Mouse (Mus musculus) midbrain, embryonic 14.5 days (tissue): ENCODE measurements at regions not wholly inside any gene's neighbourhood (a gene's known extent, or its start where the extent isn't known, plus 50 kb on each side); places are given as distances from the start of the nearest gene placed in this dataset.

ENCODE experiments used
- ATAC-seq: fragments of 200-750 bp; cut with Nextera tagmentation; 2 replicates; pipeline ENCODE4 v1.8.0; 2017; ENCODE audit warnings: moderate number of reproducible peaks, moderate library complexity; ENCODE audit not compliant: low FRiP score, low TSS enrichment
- DNase-seq: peaks from one replicate; pipeline ENCODE4 v3.0.0-alpha.2; 2015
- H3K27ac ChIP-seq: fragments of 300-500 bp; sonication (generic); replicated peaks from 2 replicates; pipeline ENCODE4 v1.5.1; 2014; ENCODE audit warnings: mild to moderate bottlenecking, low read depth, low read length, moderate library complexity
- H3K27me3 ChIP-seq: fragments of 300-500 bp; sonication (generic); 2 replicates; pipeline ENCODE4 v1.6.1; 2014; ENCODE audit warnings: low read length, control low read depth, mixed read lengths; ENCODE audit not compliant: control insufficient read depth, insufficient read depth
- H3K36me3 ChIP-seq: fragments of 300-500 bp; sonication (generic); 2 replicates; pipeline ENCODE4 v1.6.1; 2014; ENCODE audit warnings: low read length, control low read depth; ENCODE audit not compliant: control insufficient read depth, insufficient read depth
- H3K4me1 ChIP-seq: fragments of 300-500 bp; sonication (generic); 2 replicates; pipeline ENCODE4 v1.6.1; 2014; ENCODE audit warnings: mild to moderate bottlenecking, antibody characterized with exemption, low read length, control low read depth; ENCODE audit not compliant: control insufficient read depth, insufficient read depth
- H3K4me2 ChIP-seq: fragments of 300-500 bp; sonication (generic); 2 replicates; pipeline ENCODE4 v1.6.1; 2014; ENCODE audit warnings: mild to moderate bottlenecking, low read length, moderate library complexity
- H3K4me3 ChIP-seq: fragments of 300-500 bp; sonication (generic); replicated peaks from 2 replicates; pipeline ENCODE4 v1.5.1; 2014; ENCODE audit warnings: low read depth, low read length
- H3K9ac ChIP-seq: fragments of 300-500 bp; sonication (generic); replicated peaks from 2 replicates; pipeline ENCODE4 v1.6.1; 2014; ENCODE audit warnings: mild to moderate bottlenecking, low read length, moderate library complexity
- H3K9me3 ChIP-seq: fragments of 300-500 bp; sonication (generic); 2 replicates; pipeline ENCODE4 v1.6.1; 2016; ENCODE audit warnings: low read length, control low read depth, mixed read lengths; ENCODE audit not compliant: control insufficient read depth
- WGBS: fragments of 180-500 bp; shearing (Covaris S2); extraction: QIAGEN DNeasy Blood & Tissue Kit; methylation state at CpG from one replicate; pipeline ENCODE4 v1.1.7; 2014; 5-methylcytosine and 5-hydroxymethylcytosine counted together

GRCm38 (mm10) chr3:46225018-46225417, 223.0 kb downstream of the Pabpc4l start:
- WGBS = 93% methylated on average over 2 of the region's 2 CpGs
- ATAC-seq = no peak; the same call in 1 of the 2 replicates

GRCm38 (mm10) chr3:46205686-46206085, 242.3 kb downstream of the Pabpc4l start:
- H3K36me3 ChIP-seq = no peaks in the 10 kb centered on the region
- H3K4me3 ChIP-seq = no peak overlapping the region
- ATAC-seq (no peak), DNase-seq (no peak)
- no peak overlapping the region for H3K9ac ChIP-seq
- no peaks in the 10 kb centered on the region for H3K4me1 ChIP-seq
- H3K4me2 ChIP-seq = no peak overlapping the region
- 82% methylated on average over 3 of the region's 3 CpGs for WGBS
- no peaks in the 10 kb centered on the region for H3K9me3 ChIP-seq
- H3K27ac ChIP-seq = no peak overlapping the region
- H3K27me3 ChIP-seq = no peaks in the 10 kb centered on the region

More at GRCm38 (mm10) chr3:46225018-46225417, 223.0 kb downstream of the Pabpc4l start:
- no peak for DNase-seq
- H3K9me3 ChIP-seq = no peaks in the 10 kb centered on the region
- no peaks in the 10 kb centered on the region for H3K36me3 ChIP-seq
- no peaks in the 10 kb centered on the region for H3K4me1 ChIP-seq
- H3K4me2 ChIP-seq = no peak overlapping the region
- H3K27me3 ChIP-seq = no peaks in the 10 kb centered on the region
- H3K27ac ChIP-seq = no peak overlapping the region
- no peak overlapping the region for H3K4me3 ChIP-seq
- no peak overlapping the region for H3K9ac ChIP-seq

GRCm38 (mm10) chr3:46195184-46195583, 252.8 kb downstream of the Pabpc4l start:
- ATAC-seq (no peak), DNase-seq (no peak)
- no peaks in the 10 kb centered on the region for H3K9me3 ChIP-seq
- H3K4me2 ChIP-seq = no peak overlapping the region
- no peak overlapping the region for H3K4me3 ChIP-seq
- no peaks in the 10 kb centered on the region for H3K27me3 ChIP-seq
- WGBS = 91% methylated on average over 1 of the region's 1 CpGs
- H3K27ac ChIP-seq = no peak overlapping the region
- no peaks in the 10 kb centered on the region for H3K36me3 ChIP-seq
- no peak overlapping the region for H3K9ac ChIP-seq
- no peaks in the 10 kb centered on the region for H3K4me1 ChIP-seq

- WGBS = 48% methylated on average over 2 of the region's 2 CpGs
- no peaks in the 10 kb centered on the region for H3K9me3 ChIP-seq
- no peaks in the 10 kb centered on the region for H3K27me3 ChIP-seq
- H3K4me3 ChIP-seq = no peak overlapping the region
- DNase-seq (peak; percentile 9), ATAC-seq (no peak)
- H3K36me3 ChIP-seq = no peaks in the 10 kb centered on the region
- H3K4me2 ChIP-seq = no peak overlapping the region
- no peak overlapping the region for H3K9ac ChIP-seq
- H3K27ac ChIP-seq = no peak overlapping the region
- H3K4me1 ChIP-seq = no peaks in the 10 kb centered on the region
Observed at GRCm38 (mm10) chr3:46194681-46195080, 253.3 kb downstream of the Pabpc4l start.

GRCm38 (mm10) chr3:46174486-46174885, 273.5 kb downstream of the Pabpc4l start:
- Histone ChIP-seq H3K9me3 (no peaks in the 10 kb centered on the region), H3K4me1 (no peaks in the 10 kb centered on the region), H3K9ac (no peak overlapping the region), H3K4me2 (no peak overlapping the region), H3K27me3 (no peaks in the 10 kb centered on the region), H3K36me3 (no peaks in the 10 kb centered on the region), H3K4me3 (no peak overlapping the region), H3K27ac (no peak overlapping the region)
- ATAC-seq = no peak
- WGBS = 92% methylated on average over 3 of the region's 3 CpGs
- DNase-seq = no peak

- H3K27me3 ChIP-seq = no peaks in the 10 kb centered on the region
- no peak overlapping the region for H3K4me3 ChIP-seq
- H3K4me2 ChIP-seq = no peak overlapping the region
- no peaks in the 10 kb centered on the region for H3K4me1 ChIP-seq
- 91% methylated on average over 2 of the region's 2 CpGs for WGBS
- H3K36me3 ChIP-seq = no peaks in the 10 kb centered on the region
- H3K9ac ChIP-seq = no peak overlapping the region
- H3K9me3 ChIP-seq = no peaks in the 10 kb centered on the region
- H3K27ac ChIP-seq = no peak overlapping the region
- ATAC-seq = no peak
- no peak for DNase-seq
Observed at GRCm38 (mm10) chr3:46150376-46150775, 297.6 kb downstream of the Pabpc4l start.
